Mouse (Mus musculus) C2C12 (cell line): ENCODE measurements around the gene Bckdk.

Experiments used
- CEBPB ChIP-seq: IDR thresholded peaks from one replicate; pipeline ENCODE4 v1.6.1; 2011; ENCODE audit warnings: low read depth, mild to moderate bottlenecking, control low read depth, moderate library complexity
- CTCF ChIP-seq: IDR thresholded peaks from one replicate; pipeline ENCODE4 v1.5.1; 2011; ENCODE audit not compliant: control insufficient read depth, insufficient read depth, insufficient read length
- FOSL1 ChIP-seq: IDR thresholded peaks from one replicate; pipeline ENCODE4 v1.8.0; 2011; ENCODE audit warnings: mild to moderate bottlenecking, low read length; ENCODE audit not compliant: poor library complexity, insufficient read depth, severe bottlenecking
- MAX ChIP-seq: IDR thresholded peaks from one replicate; pipeline ENCODE4 v1.6.1; 2011; ENCODE audit warnings: mild to moderate bottlenecking, control low read depth
- MYOD1 ChIP-seq: IDR thresholded peaks from one replicate; pipeline ENCODE4 v1.6.1; 2011; ENCODE audit warnings: low read depth; ENCODE audit not compliant: control insufficient read depth, insufficient read length
- MYOG ChIP-seq: IDR thresholded peaks from one replicate; pipeline ENCODE4 v1.6.1; 2011; ENCODE audit not compliant: control insufficient read depth, insufficient read length; ENCODE audit errors: extremely low read depth
- USF1 ChIP-seq: IDR thresholded peaks from one replicate; pipeline ENCODE4 v1.6.1; 2011; ENCODE audit warnings: low read depth, mild to moderate bottlenecking, control low read depth, moderate library complexity

DNA sequence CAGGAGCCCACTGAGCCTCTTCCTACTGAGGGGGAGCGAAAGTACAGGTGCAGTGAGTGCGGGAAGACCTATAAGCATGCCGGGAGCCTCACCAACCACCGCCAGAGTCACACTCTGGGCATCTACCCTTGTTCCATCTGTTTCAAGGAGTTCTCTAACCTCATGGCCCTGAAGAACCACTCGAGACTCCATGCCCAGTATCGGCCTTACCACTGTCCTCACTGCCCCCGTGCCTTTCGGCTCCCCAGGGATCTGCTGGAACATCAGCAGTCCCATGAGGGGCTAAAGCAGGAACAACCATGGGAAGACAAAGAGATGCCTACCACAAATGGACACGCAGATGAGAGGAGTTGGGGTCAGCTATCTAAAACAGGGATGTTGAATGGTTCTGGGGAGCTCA is 24.6 kb upstream of the Bckdk start:
- TF ChIP-seq MYOD1 (no peak), CTCF (no peak), MYOG (no peak), MAX (no peak), CEBPB (no peak), USF1 (no peak), FOSL1 (no peak)
